Mouse (Mus musculus) E14TG2a.4 (cell line): ENCODE measurements around the gene Rfx8.

Experiments used
- CTCF ChIP-seq: conservative IDR thresholded peaks from 2 replicates; pipeline ENCODE4 v1.5.1; 2014; ENCODE audit warnings: low read length
- NANOG ChIP-seq: IDR thresholded peaks from 2 replicates; pipeline ENCODE4 v1.6.1; 2014; ENCODE audit warnings: borderline replicate concordance, low read length, mixed read lengths
- POU5F1 ChIP-seq: IDR thresholded peaks from 2 replicates; pipeline ENCODE4 v1.6.1; 2014; ENCODE audit warnings: low read length, borderline replicate concordance

DNA sequence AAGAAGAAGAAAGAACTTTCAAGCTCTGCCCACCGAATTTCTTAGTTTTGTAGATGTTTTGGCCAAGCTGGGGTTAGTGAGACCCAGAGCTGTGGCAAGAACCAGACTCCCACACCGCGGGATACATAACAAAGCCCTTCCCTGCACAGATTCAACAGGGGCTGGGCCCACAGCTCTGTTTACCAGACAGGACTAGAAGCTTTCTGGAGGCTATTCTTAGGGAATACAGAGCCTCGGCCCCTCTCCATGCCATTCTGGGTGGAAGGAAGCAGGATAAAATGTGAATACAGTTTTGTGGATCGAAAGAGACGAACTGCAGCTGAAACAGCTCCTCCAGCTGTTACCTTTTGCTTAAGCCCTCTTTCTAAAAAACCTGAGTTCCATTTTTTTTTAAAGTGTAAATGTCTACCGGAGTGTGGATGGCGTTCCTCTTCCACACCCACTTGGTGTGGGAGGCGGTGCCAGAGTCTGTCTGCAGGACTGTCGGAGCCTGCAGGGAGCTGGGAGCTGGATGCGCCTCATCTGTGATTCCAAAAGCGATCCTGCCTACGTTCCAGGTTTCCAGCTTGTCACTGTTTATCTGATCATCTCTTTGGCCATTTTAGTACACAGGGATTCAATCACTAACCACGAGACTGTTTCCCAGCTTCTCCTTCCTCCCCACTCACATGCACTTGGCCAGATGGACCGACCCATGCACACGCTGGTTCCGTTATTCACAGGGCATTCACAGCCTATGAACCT is 70.9 kb downstream of the Rfx8 start:
- TF ChIP-seq POU5F1 (no peak), CTCF (no peak), NANOG (no peak)
